Mouse (Mus musculus) heart, embryonic 15.5 days (tissue): Measurements from ENCODE around the gene A730061H03Rik. TPM values are rescaled to one million over a fixed set of nuclear protein-coding genes. Genes with fewer than 3 reads are reported as not detected.

Experiments
- ATAC-seq: fragments of 200-750 bp; cut with Nextera tagmentation; replicated peaks from 2 replicates; pipeline ENCODE4 v1.8.0; 2017; ENCODE audit warnings: low read depth, moderate TSS enrichment; ENCODE audit not compliant: insufficient number of reproducible peaks, insufficient read depth, low FRiP score
- H3K27ac ChIP-seq: fragments of 300-500 bp; sonication (generic); 2 replicates; pipeline ENCODE4 v1.5.1; 2015; ENCODE audit warnings: mild to moderate bottlenecking, inconsistent platforms
- H3K27me3 ChIP-seq: fragments of 300-500 bp; sonication (generic); 2 replicates; pipeline ENCODE4 v1.6.1; 2015; ENCODE audit warnings: inconsistent platforms
- H3K36me3 ChIP-seq: fragments of 300-500 bp; sonication (generic); 2 replicates; pipeline ENCODE4 v1.6.1; 2015; ENCODE audit warnings: mild to moderate bottlenecking, inconsistent platforms
- H3K4me1 ChIP-seq: fragments of 300-500 bp; sonication (generic); replicated peaks from 2 replicates; pipeline ENCODE4 v1.6.1; 2015; ENCODE audit warnings: inconsistent platforms
- H3K4me2 ChIP-seq: fragments of 300-500 bp; sonication (generic); 2 replicates; pipeline ENCODE4 v1.6.1; 2015; ENCODE audit warnings: inconsistent platforms, mild to moderate bottlenecking, moderate library complexity
- H3K4me3 ChIP-seq: fragments of 300-500 bp; sonication (generic); 2 replicates; pipeline ENCODE4 v1.5.1; 2015; ENCODE audit warnings: mild to moderate bottlenecking, inconsistent platforms
- H3K9ac ChIP-seq: fragments of 300-500 bp; sonication (generic); 2 replicates; pipeline ENCODE4 v1.6.1; 2015; ENCODE audit warnings: mild to moderate bottlenecking, inconsistent platforms
- H3K9me3 ChIP-seq: fragments of 300-500 bp; sonication (generic); replicated peaks from 2 replicates; pipeline ENCODE4 v1.6.1; 2016; ENCODE audit warnings: inconsistent platforms
- WGBS: fragments of 180-500 bp; shearing (Covaris S2); methylation state at CpG from one replicate; pipeline ENCODE4 v1.1.7; 2015; ENCODE audit warnings: mixed read lengths; 5-methylcytosine and 5-hydroxymethylcytosine counted together
- polyA plus RNA-seq: library from polyadenylated mRNA; unstranded; fragments of >200 nt; fragmentation: Nextera tagmentation; extraction: Ambion mirVana; gene quantifications from 2 replicates; pipeline ENCODE4 v1.2.1, GENCODE M21; 2015

Gene A730061H03Rik
- polyA plus RNA-seq, 1 experiment from 2014 or later: 0.82 TPM

- no peak overlapping the region for H3K4me2 ChIP-seq
- H3K27ac ChIP-seq: no peak overlapping the region
- WGBS: 86% methylated on average over 10 of the region's 10 CpGs
- peaks cover 21% of the 10 kb centered on the region for H3K4me1 ChIP-seq
- peaks cover 34% of the 10 kb centered on the region for H3K36me3 ChIP-seq
- ATAC-seq: no peak
- H3K9me3 ChIP-seq: no peaks in the 10 kb centered on the region
- no peak overlapping the region for H3K9ac ChIP-seq
- H3K27me3 ChIP-seq: no peaks in the 10 kb centered on the region
- no peak overlapping the region for H3K4me3 ChIP-seq
These were observed 1.7 kb upstream of the A730061H03Rik start for GRCm38 (mm10) chr14:55561860-55562259.

- peaks cover 21% of the 10 kb centered on the region for H3K4me1 ChIP-seq
- H3K9ac ChIP-seq: peak within 1 kb of the TSS; percentile 81
- no peaks in the 10 kb centered on the region for H3K27me3 ChIP-seq
- ATAC-seq: peak; percentile 82
- WGBS: under 1% methylated on average over 27 of the region's 27 CpGs
- peaks cover 15% of the 10 kb centered on the region for H3K36me3 ChIP-seq
- H3K4me3 ChIP-seq: peak within 1 kb of the TSS; percentile 73
- H3K4me2 ChIP-seq: peak within 1 kb of the TSS; percentile 66
- H3K9me3 ChIP-seq: no peaks in the 10 kb centered on the region
- H3K27ac ChIP-seq: peak within 1 kb of the TSS; percentile 99
These were observed 406 bp downstream of the A730061H03Rik start, which contains the start of gene Dcaf11 for GRCm38 (mm10) chr14:55559799-55560201. Gene Dcaf11, plus strand, starts transcription at chr14:55560006.

DNA sequence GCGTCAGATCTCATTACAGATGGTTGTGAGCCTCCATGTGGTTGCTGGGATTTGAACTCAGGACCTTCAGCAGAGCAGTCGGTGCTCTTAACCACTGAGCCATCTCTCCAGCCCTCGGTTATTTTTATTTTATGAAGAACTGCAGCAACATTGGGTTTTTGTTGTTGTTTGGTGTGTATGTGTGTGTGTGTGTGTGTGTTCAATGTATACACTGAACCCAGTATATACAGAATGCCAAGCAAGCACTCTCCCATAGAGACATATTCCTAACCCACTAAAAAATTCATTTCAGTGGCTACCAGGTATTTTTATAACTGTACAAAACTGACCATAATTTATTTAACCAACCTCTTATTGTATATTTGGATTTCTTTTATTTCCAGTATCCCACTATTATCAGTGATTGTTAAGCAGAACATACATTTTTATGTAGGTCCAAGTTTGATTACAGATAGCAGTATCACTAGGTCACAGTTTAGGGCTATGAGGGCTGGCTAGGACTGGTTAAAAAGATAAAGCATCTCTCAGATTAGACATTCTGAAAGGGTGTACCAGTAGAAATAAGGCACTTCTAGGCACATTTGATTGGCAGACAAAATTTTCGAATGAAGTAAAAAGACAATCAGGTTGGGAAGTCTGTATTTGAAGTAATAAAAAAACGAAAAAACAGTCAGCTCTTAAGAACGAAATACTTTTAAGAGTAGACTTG is 1.3 kb downstream of the A730061H03Rik start:
- no peak for ATAC-seq
- no peaks in the 10 kb centered on the region for H3K27me3 ChIP-seq
- H3K4me1 ChIP-seq: peaks cover 21% of the 10 kb centered on the region
- no peak overlapping the region for H3K9ac ChIP-seq
- H3K27ac ChIP-seq: peak overlapping the region; percentile 99
- no peaks in the 10 kb centered on the region for H3K9me3 ChIP-seq
- H3K4me2 ChIP-seq: peak overlapping the region; percentile 66
- 0 out of 2 replicates have a peak overlapping the region, but pooled peaks have one; percentile 73 for H3K4me3 ChIP-seq
- WGBS: 53% methylated on average over 6 of the region's 6 CpGs
- H3K36me3 ChIP-seq: peaks cover 6% of the 10 kb centered on the region; the same call in 1 of the 2 replicates

GRCm38 (mm10) chr14:55557587-55557986 is 2.6 kb downstream of the A730061H03Rik start:
- Histone ChIP-seq H3K9me3 (no peaks in the 10 kb centered on the region), H3K9ac (no peak overlapping the region), H3K27me3 (no peaks in the 10 kb centered on the region), H3K4me1 (peaks cover 21% of the 10 kb centered on the region), H3K27ac (peak overlapping the region; percentile 12; the same call in 1 of the 2 replicates), H3K4me3 (no peak overlapping the region), H3K4me2 (no peak overlapping the region), H3K36me3 (no peaks in the 10 kb centered on the region)
- WGBS: 73% methylated on average over 3 of the region's 3 CpGs
- ATAC-seq: no peak

- H3K4me2 ChIP-seq: no peak overlapping the region
- H3K4me3 ChIP-seq: no peak overlapping the region
- H3K36me3 ChIP-seq: no peaks in the 10 kb centered on the region
- no peaks in the 10 kb centered on the region for H3K9me3 ChIP-seq
- 26% methylated on average over 5 of the region's 5 CpGs for WGBS
- no peak overlapping the region for H3K9ac ChIP-seq
- H3K4me1 ChIP-seq: peaks cover 17% of the 10 kb centered on the region
- no peak for ATAC-seq
- H3K27me3 ChIP-seq: no peaks in the 10 kb centered on the region
- H3K27ac ChIP-seq: no peak overlapping the region; the same call in 1 of the 2 replicates
These were observed 3.2 kb downstream of the A730061H03Rik start for GRCm38 (mm10) chr14:55557003-55557402.

GRCm38 (mm10) chr14:55555788-55556187 is 4.4 kb downstream of the A730061H03Rik start:
- peaks cover under 1% of the 10 kb centered on the region; the same call in 1 of the 2 replicates for H3K36me3 ChIP-seq
- H3K9ac ChIP-seq: no peak overlapping the region
- H3K27ac ChIP-seq: no peak overlapping the region
- 44% methylated on average over 3 of the region's 3 CpGs for WGBS
- peaks cover 6% of the 10 kb centered on the region for H3K4me1 ChIP-seq
- no peak overlapping the region for H3K4me3 ChIP-seq
- no peak for ATAC-seq
- no peak overlapping the region for H3K4me2 ChIP-seq
- no peaks in the 10 kb centered on the region for H3K27me3 ChIP-seq
- H3K9me3 ChIP-seq: no peaks in the 10 kb centered on the region

GRCm38 (mm10) chr14:55554635-55555034 is 5.6 kb downstream of the A730061H03Rik start:
- Histone ChIP-seq H3K27ac (no peak overlapping the region), H3K4me1 (peaks cover 6% of the 10 kb centered on the region), H3K4me3 (no peak overlapping the region), H3K9ac (no peak overlapping the region), H3K4me2 (no peak overlapping the region), H3K36me3 (peaks cover 12% of the 10 kb centered on the region; the same call in 1 of the 2 replicates), H3K9me3 (no peaks in the 10 kb centered on the region), H3K27me3 (no peaks in the 10 kb centered on the region)
- no peak for ATAC-seq

- 88% methylated on average over 8 of the region's 8 CpGs for WGBS
- Histone ChIP-seq H3K9me3 (no peaks in the 10 kb centered on the region), H3K27me3 (no peaks in the 10 kb centered on the region), H3K9ac (no peak overlapping the region), H3K4me3 (no peak overlapping the region), H3K36me3 (peaks cover 36% of the 10 kb centered on the region), H3K4me1 (no peaks in the 10 kb centered on the region; the same call in 1 of the 2 replicates), H3K4me2 (no peak overlapping the region), H3K27ac (no peak overlapping the region)
- ATAC-seq: no peak
These were observed 8.4 kb downstream of the A730061H03Rik start for GRCm38 (mm10) chr14:55551794-55552193.

GRCm38 (mm10) chr14:55551347-55551746 is 8.9 kb downstream of the A730061H03Rik start:
- H3K9me3 ChIP-seq: no peaks in the 10 kb centered on the region
- H3K27ac ChIP-seq: no peak overlapping the region
- H3K36me3 ChIP-seq: peaks cover 37% of the 10 kb centered on the region
- H3K9ac ChIP-seq: no peak overlapping the region
- ATAC-seq: no peak
- WGBS: 68% methylated on average over 5 of the region's 5 CpGs
- H3K4me3 ChIP-seq: no peak overlapping the region
- H3K4me2 ChIP-seq: no peak overlapping the region
- no peaks in the 10 kb centered on the region for H3K4me1 ChIP-seq
- H3K27me3 ChIP-seq: no peaks in the 10 kb centered on the region

DNA sequence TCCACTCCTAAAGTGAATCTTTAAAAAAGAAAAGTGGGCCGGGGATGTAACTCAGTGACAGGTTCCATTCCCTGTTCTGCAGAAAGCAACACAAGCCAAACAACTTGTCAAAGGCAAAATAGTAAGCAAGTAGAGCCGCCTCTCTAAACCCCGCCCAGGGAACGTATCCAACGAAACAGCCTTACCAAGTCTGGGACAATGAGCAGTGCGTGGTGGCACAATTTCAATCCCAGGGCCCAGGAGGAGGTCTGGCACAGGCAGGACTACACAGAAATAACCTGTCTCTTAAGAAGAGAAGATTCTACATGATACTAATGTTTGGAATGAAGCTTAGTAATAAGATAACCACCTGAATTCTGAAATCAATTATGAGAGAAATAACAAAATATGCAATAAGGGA is 10.0 kb downstream of the A730061H03Rik start:
- WGBS: 88% methylated on average over 6 of the region's 6 CpGs
- no peak overlapping the region for H3K4me2 ChIP-seq
- H3K27me3 ChIP-seq: no peaks in the 10 kb centered on the region
- ATAC-seq: no peak
- peaks cover 47% of the 10 kb centered on the region for H3K36me3 ChIP-seq
- H3K9me3 ChIP-seq: no peaks in the 10 kb centered on the region
- H3K4me1 ChIP-seq: no peaks in the 10 kb centered on the region
- H3K27ac ChIP-seq: no peak overlapping the region
- H3K4me3 ChIP-seq: no peak overlapping the region
- no peak overlapping the region for H3K9ac ChIP-seq

DNA sequence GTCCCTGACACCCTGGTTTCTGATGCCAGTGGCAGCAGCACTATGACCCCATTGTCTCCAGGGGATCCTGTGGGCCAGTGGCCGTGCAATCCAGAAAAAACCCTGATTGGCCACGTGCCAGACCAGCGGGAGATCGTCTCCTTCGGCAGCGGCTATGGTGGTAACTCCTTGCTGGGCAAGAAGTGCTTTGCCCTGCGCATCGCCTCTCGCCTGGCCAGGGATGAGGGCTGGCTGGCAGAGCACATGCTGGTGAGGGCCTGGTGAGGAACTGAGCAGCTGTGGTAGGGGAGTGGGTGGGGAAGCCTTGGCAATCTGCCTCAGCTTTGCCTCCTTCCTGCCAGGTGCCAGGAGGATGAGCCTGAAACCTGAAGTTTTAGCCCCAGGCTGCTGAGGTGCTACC is 15.9 kb downstream of the A730061H03Rik start:
- Histone ChIP-seq H3K27ac (no peak overlapping the region), H3K4me2 (no peak overlapping the region), H3K4me1 (peaks cover 16% of the 10 kb centered on the region), H3K27me3 (no peaks in the 10 kb centered on the region), H3K9me3 (no peaks in the 10 kb centered on the region), H3K36me3 (peaks cover 51% of the 10 kb centered on the region), H3K4me3 (no peak overlapping the region), H3K9ac (no peak overlapping the region)
- WGBS: 77% methylated on average over 9 of the region's 9 CpGs
- ATAC-seq: no peak

DNA sequence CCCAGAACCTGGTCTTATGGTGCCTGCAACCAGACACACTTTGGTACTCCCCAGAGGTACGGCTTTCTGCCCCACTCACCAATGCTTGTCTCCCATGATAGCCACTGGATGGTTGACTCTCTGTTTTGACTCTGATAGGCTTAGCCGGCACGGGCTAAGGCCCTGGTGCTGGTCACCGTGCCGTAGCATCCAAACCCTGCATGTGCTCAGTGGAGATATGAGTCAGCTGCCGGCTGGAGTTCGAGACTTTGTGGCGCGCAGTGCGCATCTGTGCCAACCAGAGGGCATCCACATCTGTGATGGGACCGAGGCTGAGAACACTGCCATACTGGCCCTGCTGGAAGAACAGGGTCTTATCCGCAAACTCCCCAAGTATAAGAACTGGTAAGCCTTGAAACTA is 17.9 kb downstream of the A730061H03Rik start:
- Histone ChIP-seq H3K27ac (no peak overlapping the region), H3K9me3 (no peaks in the 10 kb centered on the region), H3K9ac (no peak overlapping the region), H3K4me2 (no peak overlapping the region), H3K4me3 (no peak overlapping the region), H3K4me1 (peaks cover 16% of the 10 kb centered on the region), H3K27me3 (no peaks in the 10 kb centered on the region), H3K36me3 (peaks cover 31% of the 10 kb centered on the region; the same call in 1 of the 2 replicates)
- 94% methylated on average over 12 of the region's 12 CpGs for WGBS
- no peak for ATAC-seq
